Mouse (Mus musculus) spleen, adult 2 months (tissue): ENCODE data around the gene Aga. TPM values are rescaled to one million over a fixed set of nuclear protein-coding genes. Genes with fewer than 3 reads are reported as not detected.

ENCODE experiments used
- DNase-seq, 2 experiments: peaks; one replicate each; pipeline versions ENCODE4 v3.0.0 to v3.0.0-alpha.2; 2012 to 2021; ENCODE audit warnings: low spot score in 2 of 2, low read depth in 1 of 2
- H3K27ac ChIP-seq: fragments of 200-500 bp; 2 replicates; pipeline ENCODE4 v1.5.1; 2012; ENCODE audit warnings: low read length, inconsistent platforms; ENCODE audit not compliant: insufficient read depth
- H3K27me3 ChIP-seq: fragments of 200-500 bp; 2 replicates; pipeline ENCODE4 v1.6.1; 2012; ENCODE audit warnings: mild to moderate bottlenecking, moderate library complexity, low read length, inconsistent platforms; ENCODE audit not compliant: control insufficient read depth, insufficient read depth
- H3K36me3 ChIP-seq: fragments of 200-500 bp; 2 replicates; pipeline ENCODE4 v1.6.1; 2012; ENCODE audit warnings: mild to moderate bottlenecking, low read length, inconsistent platforms; ENCODE audit not compliant: control insufficient read depth, insufficient read depth
- H3K4me1 ChIP-seq: fragments of 200-500 bp; 2 replicates; pipeline ENCODE4 v1.6.1; 2011; ENCODE audit warnings: inconsistent platforms; ENCODE audit not compliant: control insufficient read depth, insufficient read depth, insufficient read length
- H3K4me3 ChIP-seq: fragments of 200-500 bp; 2 replicates; pipeline ENCODE4 v1.5.1; 2011; ENCODE audit warnings: mild to moderate bottlenecking, inconsistent platforms; ENCODE audit not compliant: insufficient read depth, insufficient read length; ENCODE audit errors: extremely low read depth
- CTCF ChIP-seq: fragments of 200-500 bp; IDR thresholded peaks from 2 replicates; pipeline ENCODE4 v1.5.1; 2011; ENCODE audit warnings: mild to moderate bottlenecking, inconsistent platforms; ENCODE audit not compliant: insufficient read depth, insufficient read length, insufficient replicate concordance; ENCODE audit errors: extremely low read depth
- POLR2A ChIP-seq: fragments of 200-500 bp; IDR thresholded peaks from 2 replicates; pipeline ENCODE4 v1.6.1; 2011; ENCODE audit warnings: low read depth, low read length, inconsistent platforms
- WGBS: fragments of 180-500 bp; shearing (Covaris S2); methylation state at CpG from one replicate; pipeline ENCODE4 v1.1.7; 2018; 5-methylcytosine and 5-hydroxymethylcytosine counted together
- polyA plus RNA-seq: library from polyadenylated mRNA; depleted of rRNA; stranded (reverse); fragments of >200 nt; gene quantifications from 2 replicates; pipeline ENCODE4 v1.2.3, GENCODE M21; 2012; rRNA removed

The Aga gene
- polyA plus RNA-seq, 1 experiment = 2.5 TPM

GRCm38 (mm10) chr8:53566223-53566622 lies 54.7 kb downstream of the Aga start:
- Histone ChIP-seq H3K27me3 (no peaks in the 10 kb centered on the region), H3K27ac (no peak overlapping the region), H3K36me3 (no peaks in the 10 kb centered on the region), H3K4me1 (no peaks in the 10 kb centered on the region), H3K4me3 (no peak overlapping the region)
- TF ChIP-seq CTCF (no peak), POLR2A (no peak)
- WGBS = 90% methylated on average over 6 of the region's 6 CpGs
- no peak for DNase-seq

Other genes with a start within 250 kb of the Aga start
- gene Neil3, start 127.3 kb downstream of the Aga start, polyA plus RNA-seq = 1.0 and 1.6 TPM in 2 replicates